Mouse (Mus musculus): ENCODE data around the gene Atpaf2. TPM values are rescaled to one million over a fixed set of nuclear protein-coding genes. Genes with fewer than 3 reads are reported as not detected.
"Not testable (repeated sequence)": the region's sequence is repeated elsewhere in the genome, so short reads cannot be mapped to it uniquely, and the experiment has no call there.

The Atpaf2 gene
- polyA plus RNA-seq (2015; fragmentation: Nextera tagmentation; extraction: Ambion mirVana), result 52.7 and 54.9 TPM in 2 replicates

DNA sequence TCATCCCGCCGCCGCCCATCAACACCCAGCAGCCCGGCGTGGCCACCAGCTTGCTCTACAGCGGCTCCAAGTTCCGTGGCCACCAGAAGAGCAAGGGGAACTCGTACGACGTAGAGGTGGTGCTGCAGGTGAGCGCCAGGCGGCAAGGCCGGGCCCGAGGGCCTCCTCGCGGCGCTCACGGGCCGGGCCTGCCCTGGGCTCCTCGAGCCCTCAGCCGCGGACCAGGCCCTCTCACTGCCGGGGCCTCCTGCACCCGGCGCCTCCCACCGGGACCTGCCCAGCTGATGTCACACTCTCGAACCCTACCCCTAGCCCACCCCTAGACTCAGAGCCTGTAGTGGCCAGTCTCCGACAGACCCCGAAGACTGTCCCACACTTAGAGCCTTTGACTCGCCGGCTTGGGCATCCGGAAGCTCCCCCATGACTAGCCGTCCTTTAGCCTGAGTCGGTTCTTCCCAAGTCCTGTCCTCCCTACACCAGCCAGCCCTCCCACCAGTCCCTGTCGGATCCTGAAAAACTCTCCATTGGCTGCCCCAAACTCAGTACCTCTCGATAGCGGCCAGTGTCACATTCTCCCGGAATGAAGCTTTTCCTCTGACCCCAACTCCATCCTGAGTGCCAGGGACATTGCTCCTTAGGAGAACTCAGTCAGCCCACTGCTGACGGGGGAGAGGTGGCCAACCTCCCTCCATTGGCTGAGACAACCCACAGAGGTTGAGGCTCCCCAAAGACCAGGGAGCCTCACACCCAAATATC lies at the start of gene Atpaf2:
Atpaf2 (minus strand) TSS at position 741 of the 756 bp plus-strand sequence.
- under 1% methylated on average over 39 of the region's 39 CpGs for WGBS
- H3K9me3 ChIP-seq, result no peaks in the 10 kb centered on the region
- H3K27ac ChIP-seq, result peak within 1 kb of the TSS; percentile 88
- peaks cover 29% of the 10 kb centered on the region for H3K4me1 ChIP-seq
- no peaks in the 10 kb centered on the region for H3K27me3 ChIP-seq
- H3K36me3 ChIP-seq, result no peaks in the 10 kb centered on the region
- H3K4me3 ChIP-seq, result peak within 1 kb of the TSS; percentile 93
- peak within 1 kb of the TSS; percentile 95 for H3K9ac ChIP-seq
- peak within 1 kb of the TSS; percentile 86 for H3K4me2 ChIP-seq
- ATAC-seq (ENCODE audit: insufficient number of reproducible peaks, insufficient read depth, low FRiP score, low TSS enrichment, low read depth), result peak; percentile 40

DNA sequence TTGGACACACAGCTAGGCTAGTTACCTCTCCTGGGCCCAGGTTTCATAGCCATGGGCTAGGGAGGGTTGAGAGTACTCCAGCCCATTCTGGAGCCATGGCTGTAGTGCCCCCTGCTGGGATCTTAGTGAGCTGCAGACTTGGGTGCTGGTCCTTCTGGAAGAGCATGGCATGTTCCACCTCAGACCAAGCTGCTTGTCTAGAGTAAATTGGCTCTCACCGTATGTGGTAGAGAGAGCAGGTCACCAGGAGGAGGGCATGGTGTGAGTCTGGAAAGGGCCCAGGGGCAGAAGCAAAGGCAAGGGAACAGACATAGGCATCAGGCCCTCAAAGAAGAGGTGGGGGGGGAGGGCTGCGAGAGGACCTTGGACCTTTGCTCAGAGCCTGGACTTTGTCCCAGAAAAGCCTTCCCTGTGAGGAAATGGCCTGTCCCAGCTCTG lies 47.7 kb upstream of the Atpaf2 start:
- WGBS, result 98% methylated on average over 2 of the region's 2 CpGs
- no peak overlapping the region for H3K9ac ChIP-seq
- H3K36me3 ChIP-seq, result peaks cover 95% of the 10 kb centered on the region

DNA sequence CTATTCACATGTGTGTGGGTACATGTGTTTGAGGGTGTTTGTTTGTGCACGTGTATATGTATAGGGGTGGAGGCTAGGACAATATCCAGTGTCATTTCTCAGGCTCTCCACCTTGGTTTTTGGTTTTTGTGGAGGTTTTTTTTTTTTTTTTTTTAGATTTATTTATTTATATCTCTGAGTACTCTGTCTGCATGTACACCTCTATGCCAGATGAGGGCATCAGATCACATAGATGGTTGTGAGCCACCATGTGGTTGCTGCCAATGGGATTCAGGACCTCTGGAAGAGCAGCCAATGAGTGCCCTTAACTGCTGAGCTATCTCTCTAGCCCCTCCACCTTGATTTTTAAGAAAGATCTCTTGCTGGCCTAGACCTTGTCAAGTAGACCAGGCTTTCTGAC lies 39.7 kb upstream of the Atpaf2 start:
- H3K4me3 ChIP-seq, result no peak overlapping the region
- H3K4me2 ChIP-seq, result no peak overlapping the region
- no peaks in the 10 kb centered on the region for H3K9me3 ChIP-seq
- H3K27ac ChIP-seq, result no peak overlapping the region
- peaks cover 71% of the 10 kb centered on the region for H3K36me3 ChIP-seq
- peaks cover 14% of the 10 kb centered on the region for H3K4me1 ChIP-seq
- no peaks in the 10 kb centered on the region for H3K27me3 ChIP-seq
- WGBS, result 81% methylated on average over 1 of the region's 1 CpGs
- ATAC-seq (ENCODE audit: insufficient number of reproducible peaks, insufficient read depth, low FRiP score, low TSS enrichment, low read depth), result no peak
- no peak overlapping the region for H3K9ac ChIP-seq

More for the DNA sequence above, 47.7 kb upstream of the Atpaf2 start:
- no peaks in the 10 kb centered on the region for H3K9me3 ChIP-seq
- no peak overlapping the region for H3K27ac ChIP-seq
- H3K4me3 ChIP-seq, result no peak overlapping the region
- no peak overlapping the region for H3K4me2 ChIP-seq
- H3K27me3 ChIP-seq, result no peaks in the 10 kb centered on the region
- no peak for ATAC-seq (ENCODE audit: insufficient number of reproducible peaks, insufficient read depth, low FRiP score, low TSS enrichment, low read depth)
- H3K4me1 ChIP-seq, result no peaks in the 10 kb centered on the region

DNA sequence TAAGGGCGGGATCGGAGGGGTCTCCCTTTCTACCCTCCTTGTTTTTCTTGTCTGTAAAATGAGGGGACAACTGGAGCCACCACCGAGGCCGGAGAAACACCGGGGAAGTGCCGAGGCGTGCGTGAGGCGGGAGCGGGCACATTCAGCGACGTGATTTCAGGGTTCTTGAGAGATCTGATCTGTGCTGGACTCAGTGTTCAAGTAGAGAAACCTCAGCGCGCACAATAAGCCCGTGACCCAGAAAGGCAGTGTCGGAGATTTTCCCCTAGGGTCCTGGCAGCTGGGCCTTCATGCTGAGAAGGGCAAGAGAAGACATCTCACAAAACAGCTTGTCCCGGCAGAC lies 36.5 kb upstream of the Atpaf2 start:
- Histone ChIP-seq H3K4me1 (peaks cover 14% of the 10 kb centered on the region), H3K27ac (peak overlapping the region; percentile 53), H3K36me3 (peaks cover 39% of the 10 kb centered on the region), H3K4me2 (peak overlapping the region; percentile 91), H3K27me3 (no peaks in the 10 kb centered on the region), H3K9ac (peak overlapping the region; percentile 89), H3K4me3 (peak overlapping the region; percentile 81), H3K9me3 (no peaks in the 10 kb centered on the region)
- ATAC-seq (ENCODE audit: insufficient number of reproducible peaks, insufficient read depth, low FRiP score, low TSS enrichment, low read depth), result no peak
- under 1% methylated on average over 17 of the region's 17 CpGs for WGBS

DNA sequence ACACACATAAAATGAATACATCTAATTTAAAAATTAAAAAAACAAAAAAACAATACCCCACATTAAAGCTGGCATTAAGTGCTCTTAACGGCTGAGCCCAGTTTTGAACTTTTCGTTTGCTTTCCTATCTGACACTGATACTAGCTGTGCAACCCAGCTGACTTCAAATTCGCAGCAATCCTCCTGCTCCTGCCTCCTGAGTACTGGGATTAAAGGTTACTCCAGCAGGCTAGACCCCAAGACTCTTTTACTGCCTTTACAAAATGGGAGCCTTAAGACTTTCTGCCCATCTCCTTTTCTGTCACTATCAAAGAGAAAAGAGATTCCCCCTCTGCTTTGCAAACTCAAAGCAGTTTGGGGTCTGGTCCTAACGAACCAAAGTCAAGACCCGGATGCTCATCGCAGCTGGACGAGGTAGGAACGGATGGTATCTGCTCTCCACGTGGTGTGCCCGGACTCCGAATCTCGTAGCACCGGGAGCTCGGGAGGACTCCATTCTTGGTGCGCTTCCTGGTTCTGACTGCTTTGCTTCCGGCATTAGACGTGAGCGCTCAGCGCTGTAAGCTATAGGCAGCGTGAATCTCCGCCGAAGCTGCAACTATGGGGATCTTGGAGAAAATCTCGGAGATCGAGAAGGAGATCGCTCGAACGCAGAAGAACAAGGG lies 36.0 kb upstream of the Atpaf2 start, which contains the start of gene Drg2:
Drg2 (plus strand) TSS at position 512 of the 665 bp plus-strand sequence.
- Histone ChIP-seq H3K27ac (peak within 1 kb of the TSS; percentile 53), H3K4me1 (peaks cover 14% of the 10 kb centered on the region), H3K4me3 (peak within 1 kb of the TSS; percentile 81), H3K36me3 (peaks cover 34% of the 10 kb centered on the region), H3K27me3 (no peaks in the 10 kb centered on the region), H3K9me3 (no peaks in the 10 kb centered on the region), H3K9ac (peak within 1 kb of the TSS; percentile 89), H3K4me2 (peak within 1 kb of the TSS; percentile 91)
- peak; percentile 79 for ATAC-seq (ENCODE audit: insufficient number of reproducible peaks, insufficient read depth, low FRiP score, low TSS enrichment, low read depth)
- WGBS, result 4% methylated on average over 27 of the region's 27 CpGs

DNA sequence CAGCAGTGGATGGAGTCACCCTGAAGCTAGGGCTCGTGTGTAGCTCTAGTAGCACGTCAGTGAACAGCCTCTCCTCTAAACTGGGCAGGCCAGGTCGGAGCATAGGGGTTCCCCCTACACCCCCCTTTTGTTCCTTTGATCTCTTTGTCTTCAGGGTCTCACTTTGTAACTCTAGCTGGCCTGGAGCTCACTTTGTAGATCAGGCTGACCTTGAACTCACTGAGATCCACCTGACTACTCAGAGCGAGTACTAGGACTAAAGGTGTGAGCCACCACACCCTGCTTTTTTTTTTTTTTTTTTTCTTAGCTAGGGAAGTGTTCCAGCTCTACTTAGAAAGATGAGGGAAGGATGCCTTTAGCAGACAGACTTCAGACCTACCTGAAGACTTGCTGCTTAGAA lies 25.8 kb upstream of the Atpaf2 start:
- H3K9me3 ChIP-seq, result no peaks in the 10 kb centered on the region
- H3K27ac ChIP-seq, result no peak overlapping the region
- H3K4me1 ChIP-seq, result peaks cover 4% of the 10 kb centered on the region; the same call in 1 of the 2 replicates
- WGBS, result 81% methylated on average over 4 of the region's 4 CpGs
- H3K36me3 ChIP-seq, result peaks cover 38% of the 10 kb centered on the region
- no peak overlapping the region for H3K4me3 ChIP-seq
- ATAC-seq (ENCODE audit: insufficient number of reproducible peaks, insufficient read depth, low FRiP score, low TSS enrichment, low read depth), result no peak
- no peaks in the 10 kb centered on the region for H3K27me3 ChIP-seq
- H3K4me2 ChIP-seq, result no peak overlapping the region
- H3K9ac ChIP-seq, result no peak overlapping the region

DNA sequence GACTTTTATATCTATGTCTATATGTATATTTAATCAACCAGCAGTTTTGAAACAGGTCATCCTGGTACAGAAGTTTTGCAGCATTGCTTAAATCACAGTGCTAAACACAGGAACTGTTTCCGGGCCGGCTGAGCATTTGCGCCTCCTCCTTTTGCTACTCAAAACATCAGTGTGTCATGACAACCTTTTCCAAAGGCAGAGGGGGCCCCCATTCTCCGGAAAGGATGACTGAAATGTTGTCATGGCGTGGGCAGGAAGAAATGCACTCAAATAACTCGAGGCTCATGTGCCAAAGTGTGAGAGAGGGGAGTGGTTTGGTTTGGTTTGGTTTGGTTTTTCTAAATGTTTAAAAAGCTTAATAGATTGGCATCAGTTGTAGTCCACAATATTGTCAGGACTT lies 24.6 kb upstream of the Atpaf2 start:
- no peak overlapping the region for H3K4me2 ChIP-seq
- peaks cover 48% of the 10 kb centered on the region for H3K36me3 ChIP-seq
- H3K9me3 ChIP-seq, result no peaks in the 10 kb centered on the region
- H3K27me3 ChIP-seq, result no peaks in the 10 kb centered on the region
- peaks cover 4% of the 10 kb centered on the region; the same call in 1 of the 2 replicates for H3K4me1 ChIP-seq
- H3K4me3 ChIP-seq, result no peak overlapping the region
- H3K9ac ChIP-seq, result no peak overlapping the region
- ATAC-seq (ENCODE audit: insufficient number of reproducible peaks, insufficient read depth, low FRiP score, low TSS enrichment, low read depth), result no peak
- 87% methylated on average over 6 of the region's 6 CpGs for WGBS
- H3K27ac ChIP-seq, result no peak overlapping the region

DNA sequence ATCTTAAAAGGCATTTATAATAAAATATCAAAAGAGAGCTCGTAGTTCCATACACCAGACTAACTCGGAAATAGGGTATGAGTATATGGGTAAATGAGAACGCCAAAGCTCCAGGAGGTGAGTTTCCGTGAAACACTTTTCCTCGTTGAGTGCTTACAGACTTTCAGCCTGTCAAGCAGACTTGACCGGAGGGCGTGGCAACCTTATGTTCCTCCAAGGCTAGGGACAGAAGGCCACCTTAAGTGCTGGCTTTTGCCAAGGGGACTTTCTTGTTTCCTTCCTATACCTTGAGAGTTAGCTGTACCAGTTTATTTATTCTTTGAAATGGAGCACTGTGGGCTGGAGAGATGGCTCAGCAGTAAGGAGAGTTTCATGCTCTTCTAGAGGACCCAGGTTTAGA lies 21.9 kb upstream of the Atpaf2 start:
- no peak for ATAC-seq (ENCODE audit: insufficient number of reproducible peaks, insufficient read depth, low FRiP score, low TSS enrichment, low read depth)
- Histone ChIP-seq H3K27ac (no peak overlapping the region), H3K4me2 (no peak overlapping the region), H3K27me3 (no peaks in the 10 kb centered on the region), H3K9me3 (no peaks in the 10 kb centered on the region), H3K4me3 (no peak overlapping the region), H3K36me3 (peaks cover 70% of the 10 kb centered on the region), H3K9ac (no peak overlapping the region), H3K4me1 (no peaks in the 10 kb centered on the region)
- 52% methylated on average over 7 of the region's 7 CpGs for WGBS

DNA sequence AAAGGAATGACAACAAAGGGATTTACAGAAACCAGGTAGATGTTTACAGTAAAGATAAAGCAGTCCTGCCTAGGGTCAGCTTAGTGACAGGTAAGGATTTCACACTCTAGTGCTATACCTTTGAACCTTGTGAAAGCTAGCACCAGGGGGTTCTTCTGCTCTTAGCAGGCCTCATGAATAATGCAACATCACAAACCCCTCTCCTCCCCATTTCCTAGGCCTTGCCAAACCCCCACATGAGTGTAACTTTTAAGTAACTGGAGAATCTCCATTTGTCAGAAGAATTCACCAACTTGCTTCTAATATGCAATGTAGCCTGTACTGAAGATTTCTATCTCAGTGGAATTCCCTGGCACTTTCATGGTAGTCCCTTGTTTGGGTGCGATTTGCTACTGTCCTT lies 21.4 kb upstream of the Atpaf2 start:
- not testable (repeated sequence) for H3K9me3 ChIP-seq; H3K4me2 ChIP-seq; H3K4me1 ChIP-seq; H3K9ac ChIP-seq; H3K27ac ChIP-seq; ATAC-seq (ENCODE audit: insufficient number of reproducible peaks, insufficient read depth, low FRiP score, low TSS enrichment, low read depth); H3K4me3 ChIP-seq; H3K27me3 ChIP-seq
- WGBS, result 33% methylated on average over 1 of the region's 1 CpGs
- H3K36me3 ChIP-seq, result peaks cover 74% of the 10 kb centered on the region

DNA sequence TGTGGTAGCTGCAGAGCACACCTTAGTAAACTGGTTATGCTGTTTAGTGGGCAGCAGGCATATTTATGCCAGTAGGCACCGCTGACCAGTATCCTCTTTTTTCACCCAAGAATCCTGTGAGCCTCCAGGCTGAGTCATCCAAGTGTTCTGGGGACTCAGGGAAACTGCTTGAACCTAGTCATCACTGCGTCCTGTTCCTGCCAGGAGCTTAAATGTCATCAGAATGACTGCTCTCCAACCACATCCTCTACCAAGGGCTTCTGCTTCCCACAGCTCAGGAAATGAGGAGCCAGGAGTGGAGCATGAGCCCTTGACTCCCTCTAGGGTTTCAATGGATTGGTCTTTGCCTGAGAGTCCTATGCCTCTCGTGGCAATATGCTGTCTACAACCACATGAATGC lies 18.4 kb upstream of the Atpaf2 start:
- peaks cover 71% of the 10 kb centered on the region for H3K36me3 ChIP-seq
- no peak overlapping the region for H3K27ac ChIP-seq
- no peaks in the 10 kb centered on the region for H3K27me3 ChIP-seq
- H3K9ac ChIP-seq, result no peak overlapping the region
- H3K4me2 ChIP-seq, result no peak overlapping the region
- no peak overlapping the region for H3K4me3 ChIP-seq
- H3K9me3 ChIP-seq, result no peaks in the 10 kb centered on the region
- 88% methylated on average over 3 of the region's 3 CpGs for WGBS
- ATAC-seq (ENCODE audit: insufficient number of reproducible peaks, insufficient read depth, low FRiP score, low TSS enrichment, low read depth), result no peak
- H3K4me1 ChIP-seq, result no peaks in the 10 kb centered on the region

DNA sequence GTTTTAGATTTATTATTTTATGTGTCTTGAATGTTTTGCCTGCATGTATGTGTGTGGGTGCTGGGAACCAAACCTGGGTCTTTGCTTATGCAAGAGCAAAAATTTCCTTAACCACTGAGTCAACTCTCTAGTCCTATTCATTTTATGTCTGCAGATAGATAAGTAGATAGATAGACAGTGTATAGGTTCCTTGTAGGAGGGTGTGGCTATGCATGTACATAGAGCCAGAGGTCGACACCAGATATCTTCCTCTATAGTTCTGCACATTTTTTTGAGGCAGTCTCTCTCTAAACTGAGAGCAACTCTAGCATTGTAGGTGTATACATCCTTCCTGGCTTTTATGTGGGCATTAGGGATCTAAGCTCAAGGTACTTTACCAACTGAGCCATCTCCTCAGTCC lies 16.9 kb upstream of the Atpaf2 start:
- Histone ChIP-seq H3K9me3 (no peaks in the 10 kb centered on the region), H3K4me2 (no peak overlapping the region), H3K4me3 (no peak overlapping the region), H3K4me1 (no peaks in the 10 kb centered on the region), H3K9ac (no peak overlapping the region), H3K27ac (no peak overlapping the region), H3K27me3 (no peaks in the 10 kb centered on the region), H3K36me3 (peaks cover 74% of the 10 kb centered on the region)
- ATAC-seq (ENCODE audit: insufficient number of reproducible peaks, insufficient read depth, low FRiP score, low TSS enrichment, low read depth), result no peak
- 97% methylated on average over 1 of the region's 1 CpGs for WGBS

DNA sequence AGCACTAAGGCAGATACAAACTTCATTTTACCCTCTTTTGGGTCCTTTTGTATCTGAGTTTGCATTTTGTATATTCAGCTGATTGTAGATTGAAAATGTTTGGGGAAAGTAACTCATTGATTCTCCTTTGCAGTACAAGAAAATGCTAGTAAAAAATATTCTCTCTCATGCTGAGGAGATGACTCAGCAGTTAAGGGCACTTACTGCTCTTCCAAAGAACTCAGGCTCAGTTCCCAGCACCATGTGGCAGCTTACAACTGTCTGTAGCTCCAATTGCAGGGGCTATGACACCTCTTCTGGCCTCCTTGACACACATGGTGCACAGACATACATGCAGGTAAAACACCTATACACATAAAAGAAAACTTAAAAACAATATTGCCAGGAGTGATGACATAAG lies 15.2 kb upstream of the Atpaf2 start:
- Histone ChIP-seq H3K27ac (no peak overlapping the region), H3K36me3 (peaks cover 75% of the 10 kb centered on the region), H3K9ac (no peak overlapping the region), H3K27me3 (no peaks in the 10 kb centered on the region), H3K9me3 (no peaks in the 10 kb centered on the region), H3K4me1 (no peaks in the 10 kb centered on the region), H3K4me3 (no peak overlapping the region), H3K4me2 (no peak overlapping the region)
- no peak for ATAC-seq (ENCODE audit: insufficient number of reproducible peaks, insufficient read depth, low FRiP score, low TSS enrichment, low read depth)
